Mouse (Mus musculus): ENCODE measurements around the gene Klf5. TPM values are rescaled to one million over a fixed set of nuclear protein-coding genes. Genes with fewer than 3 reads are reported as not detected.
A peak's percentile ranks its signal among the peaks of the same experiment; 100 is the strongest.

Gene Klf5
- polyA plus RNA-seq (2014; fragmentation: Nextera tagmentation; extraction: Ambion mirVana): 97.2 and 109 TPM in 2 replicates

DNA sequence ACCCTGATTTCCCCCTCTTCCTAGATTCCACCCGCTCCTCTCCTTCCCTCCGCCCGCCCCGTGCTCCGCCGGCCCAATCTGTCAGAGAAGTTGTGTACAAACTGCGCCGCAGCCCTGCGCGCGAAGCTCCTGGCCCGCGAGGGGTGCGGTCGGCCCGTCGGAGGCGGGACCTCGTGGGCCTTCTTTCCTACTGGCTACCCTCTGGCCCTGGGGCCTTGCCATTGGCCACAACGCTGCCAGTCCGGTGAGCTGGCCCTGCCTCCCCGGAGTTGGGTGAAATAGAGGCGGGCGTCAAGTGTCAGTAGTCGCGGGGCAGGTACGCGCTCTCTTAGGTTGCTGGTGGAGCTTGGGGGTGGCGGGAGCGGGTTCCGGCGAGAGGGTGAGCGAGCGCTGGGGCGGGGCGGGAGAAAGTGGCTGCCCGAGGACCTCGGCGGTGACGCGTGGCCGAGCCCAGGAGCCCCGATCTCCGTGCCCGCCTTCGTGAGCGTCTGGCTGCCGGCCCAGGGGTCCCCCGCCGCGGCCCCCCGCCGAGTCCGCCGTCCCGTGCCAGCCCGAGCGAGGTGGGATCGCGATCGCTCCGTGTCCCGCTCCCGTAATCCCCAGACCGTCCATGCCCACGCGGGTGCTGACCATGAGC lies at the start of gene Klf5:
Klf5 (plus strand) TSS at position 307 of the 637 bp plus-strand sequence.
- peak within 1 kb of the TSS; percentile 70 for H3K27ac ChIP-seq (ENCODE audit: low read length)
- no peaks in the 10 kb centered on the region for H3K36me3 ChIP-seq (ENCODE audit: control insufficient read depth, insufficient read depth, low read length)
- ATAC-seq (ENCODE audit: insufficient number of reproducible peaks, insufficient read depth, low FRiP score, low read depth): peak; percentile 97
- H3K9ac ChIP-seq (replicated peaks; ENCODE audit: low read depth, low read length): peak within 1 kb of the TSS; percentile 79
- under 1% methylated on average over 53 of the region's 67 CpGs for WGBS
- H3K4me2 ChIP-seq (replicated peaks; ENCODE audit: low read depth, low read length): peak within 1 kb of the TSS; percentile 75
- H3K27me3 ChIP-seq (ENCODE audit: control insufficient read depth, insufficient read depth, low read length): no peaks in the 10 kb centered on the region
- peak within 1 kb of the TSS; percentile 78 for H3K4me3 ChIP-seq (ENCODE audit: low read depth, low read length)
- H3K4me1 ChIP-seq (ENCODE audit: control insufficient read depth, insufficient read depth, low read length): no peaks in the 10 kb centered on the region
- H3K9me3 ChIP-seq (ENCODE audit: control insufficient read depth, low read depth, low read length): no peaks in the 10 kb centered on the region

GRCm38 (mm10) chr14:99262026-99262425 lies 36.5 kb upstream of the Klf5 start:
- H3K4me2 ChIP-seq (replicated peaks; ENCODE audit: low read depth, low read length): no peak overlapping the region
- H3K36me3 ChIP-seq (ENCODE audit: control insufficient read depth, insufficient read depth, low read length): no peaks in the 10 kb centered on the region
- no peaks in the 10 kb centered on the region for H3K27me3 ChIP-seq (ENCODE audit: control insufficient read depth, insufficient read depth, low read length)
- no peak for ATAC-seq (ENCODE audit: insufficient number of reproducible peaks, insufficient read depth, low FRiP score, low read depth)
- 95% methylated on average over 12 of the region's 12 CpGs for WGBS
- H3K9ac ChIP-seq (replicated peaks; ENCODE audit: low read depth, low read length): no peak overlapping the region
- H3K4me3 ChIP-seq (ENCODE audit: low read depth, low read length): no peak overlapping the region
- H3K9me3 ChIP-seq (ENCODE audit: control insufficient read depth, low read depth, low read length): no peaks in the 10 kb centered on the region
- no peak overlapping the region for H3K27ac ChIP-seq (ENCODE audit: low read length)
- no peaks in the 10 kb centered on the region for H3K4me1 ChIP-seq (ENCODE audit: control insufficient read depth, insufficient read depth, low read length)

- Histone ChIP-seq H3K27ac (ENCODE audit: low read length) (no peak overlapping the region), H3K4me3 (ENCODE audit: low read depth, low read length) (no peak overlapping the region), H3K4me1 (ENCODE audit: control insufficient read depth, insufficient read depth, low read length) (no peaks in the 10 kb centered on the region), H3K9ac (replicated peaks; ENCODE audit: low read depth, low read length) (no peak overlapping the region), H3K9me3 (ENCODE audit: control insufficient read depth, low read depth, low read length) (no peaks in the 10 kb centered on the region), H3K4me2 (replicated peaks; ENCODE audit: low read depth, low read length) (no peak overlapping the region), H3K27me3 (ENCODE audit: control insufficient read depth, insufficient read depth, low read length) (no peaks in the 10 kb centered on the region), H3K36me3 (ENCODE audit: control insufficient read depth, insufficient read depth, low read length) (no peaks in the 10 kb centered on the region)
- no peak for ATAC-seq (ENCODE audit: insufficient number of reproducible peaks, insufficient read depth, low FRiP score, low read depth)
- WGBS: 87% methylated on average over 6 of the region's 6 CpGs
Observed at GRCm38 (mm10) chr14:99263816-99264215, 34.7 kb upstream of the Klf5 start.

GRCm38 (mm10) chr14:99265791-99266190 lies 32.7 kb upstream of the Klf5 start:
- no peaks in the 10 kb centered on the region for H3K36me3 ChIP-seq (ENCODE audit: control insufficient read depth, insufficient read depth, low read length)
- no peak overlapping the region for H3K4me3 ChIP-seq (ENCODE audit: low read depth, low read length)
- no peaks in the 10 kb centered on the region for H3K4me1 ChIP-seq (ENCODE audit: control insufficient read depth, insufficient read depth, low read length)
- H3K27ac ChIP-seq (ENCODE audit: low read length): no peak overlapping the region
- ATAC-seq (ENCODE audit: insufficient number of reproducible peaks, insufficient read depth, low FRiP score, low read depth): no peak
- H3K27me3 ChIP-seq (ENCODE audit: control insufficient read depth, insufficient read depth, low read length): no peaks in the 10 kb centered on the region
- H3K9ac ChIP-seq (replicated peaks; ENCODE audit: low read depth, low read length): no peak overlapping the region
- 89% methylated on average over 14 of the region's 14 CpGs for WGBS
- no peaks in the 10 kb centered on the region for H3K9me3 ChIP-seq (ENCODE audit: control insufficient read depth, low read depth, low read length)
- H3K4me2 ChIP-seq (replicated peaks; ENCODE audit: low read depth, low read length): no peak overlapping the region

DNA sequence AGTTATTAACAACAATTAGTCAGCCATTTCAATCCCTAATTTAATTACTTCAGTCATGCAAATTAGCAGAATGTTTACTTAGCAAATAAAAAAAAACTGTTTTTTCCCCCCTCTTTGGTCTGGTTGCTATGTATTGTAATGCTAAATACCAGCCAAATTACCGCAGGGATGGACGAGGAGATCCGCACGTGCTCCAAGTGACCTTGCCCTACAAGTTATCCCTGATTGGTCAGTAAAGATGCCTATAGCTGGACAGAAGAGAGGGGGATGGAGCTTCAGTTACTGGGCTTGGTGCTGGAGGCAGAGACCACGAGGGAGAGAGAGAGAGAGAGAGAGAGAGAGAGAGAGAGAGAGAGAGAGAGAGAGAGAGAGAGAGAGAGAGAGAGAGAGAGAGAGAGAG lies 31.7 kb upstream of the Klf5 start:
- H3K36me3 ChIP-seq (ENCODE audit: control insufficient read depth, insufficient read depth, low read length): no peaks in the 10 kb centered on the region
- 69% methylated on average over 5 of the region's 5 CpGs for WGBS
- no peak overlapping the region for H3K9ac ChIP-seq (replicated peaks; ENCODE audit: low read depth, low read length)
- H3K27ac ChIP-seq (ENCODE audit: low read length): no peak overlapping the region
- no peaks in the 10 kb centered on the region for H3K4me1 ChIP-seq (ENCODE audit: control insufficient read depth, insufficient read depth, low read length)
- no peak overlapping the region for H3K4me3 ChIP-seq (ENCODE audit: low read depth, low read length)
- no peaks in the 10 kb centered on the region for H3K9me3 ChIP-seq (ENCODE audit: control insufficient read depth, low read depth, low read length)
- ATAC-seq (ENCODE audit: insufficient number of reproducible peaks, insufficient read depth, low FRiP score, low read depth): no peak
- no peak overlapping the region for H3K4me2 ChIP-seq (replicated peaks; ENCODE audit: low read depth, low read length)
- H3K27me3 ChIP-seq (ENCODE audit: control insufficient read depth, insufficient read depth, low read length): no peaks in the 10 kb centered on the region

GRCm38 (mm10) chr14:99274056-99274455 lies 24.4 kb upstream of the Klf5 start:
- WGBS: 64% methylated on average over 2 of the region's 2 CpGs
- no peak overlapping the region for H3K27ac ChIP-seq (ENCODE audit: low read length)
- no peaks in the 10 kb centered on the region for H3K9me3 ChIP-seq (ENCODE audit: control insufficient read depth, low read depth, low read length)
- no peak overlapping the region for H3K4me3 ChIP-seq (ENCODE audit: low read depth, low read length)
- no peak overlapping the region for H3K9ac ChIP-seq (replicated peaks; ENCODE audit: low read depth, low read length)
- H3K4me1 ChIP-seq (ENCODE audit: control insufficient read depth, insufficient read depth, low read length): no peaks in the 10 kb centered on the region
- ATAC-seq (ENCODE audit: insufficient number of reproducible peaks, insufficient read depth, low FRiP score, low read depth): no peak
- no peaks in the 10 kb centered on the region for H3K36me3 ChIP-seq (ENCODE audit: control insufficient read depth, insufficient read depth, low read length)
- no peaks in the 10 kb centered on the region for H3K27me3 ChIP-seq (ENCODE audit: control insufficient read depth, insufficient read depth, low read length)
- H3K4me2 ChIP-seq (replicated peaks; ENCODE audit: low read depth, low read length): no peak overlapping the region

DNA sequence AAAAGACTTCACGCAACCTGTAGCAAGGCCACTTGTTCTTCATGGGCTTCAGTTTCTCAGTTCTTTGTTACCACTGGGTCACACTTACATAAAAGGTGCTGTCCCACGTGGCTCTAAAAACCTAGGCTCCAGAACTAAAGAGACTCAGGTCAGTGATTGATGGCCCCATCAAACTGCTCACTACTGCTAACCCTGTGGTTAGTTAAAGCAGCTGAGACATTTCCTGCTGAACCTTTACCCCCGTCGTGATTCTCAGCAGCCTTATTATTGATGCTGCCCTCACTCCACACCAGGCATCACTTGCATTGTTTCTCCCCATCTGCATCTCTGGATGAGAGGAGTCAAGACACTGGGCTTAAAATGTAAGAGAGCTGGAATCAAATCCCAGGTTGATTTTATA lies 22.7 kb upstream of the Klf5 start:
- no peak overlapping the region for H3K4me2 ChIP-seq (replicated peaks; ENCODE audit: low read depth, low read length)
- 21% methylated on average over 4 of the region's 4 CpGs for WGBS
- no peaks in the 10 kb centered on the region for H3K27me3 ChIP-seq (ENCODE audit: control insufficient read depth, insufficient read depth, low read length)
- no peak overlapping the region for H3K27ac ChIP-seq (ENCODE audit: low read length)
- no peak for ATAC-seq (ENCODE audit: insufficient number of reproducible peaks, insufficient read depth, low FRiP score, low read depth)
- no peaks in the 10 kb centered on the region for H3K36me3 ChIP-seq (ENCODE audit: control insufficient read depth, insufficient read depth, low read length)
- no peaks in the 10 kb centered on the region for H3K9me3 ChIP-seq (ENCODE audit: control insufficient read depth, low read depth, low read length)
- no peak overlapping the region for H3K4me3 ChIP-seq (ENCODE audit: low read depth, low read length)
- no peak overlapping the region for H3K9ac ChIP-seq (replicated peaks; ENCODE audit: low read depth, low read length)
- H3K4me1 ChIP-seq (ENCODE audit: control insufficient read depth, insufficient read depth, low read length): no peaks in the 10 kb centered on the region

GRCm38 (mm10) chr14:99278312-99278711 lies 20.2 kb upstream of the Klf5 start:
- H3K36me3 ChIP-seq (ENCODE audit: control insufficient read depth, insufficient read depth, low read length): no peaks in the 10 kb centered on the region
- 42% methylated on average over 9 of the region's 9 CpGs for WGBS
- no peak overlapping the region for H3K4me3 ChIP-seq (ENCODE audit: low read depth, low read length)

More at GRCm38 (mm10) chr14:99278312-99278711, 20.2 kb upstream of the Klf5 start:
- Histone ChIP-seq H3K27me3 (ENCODE audit: control insufficient read depth, insufficient read depth, low read length) (no peaks in the 10 kb centered on the region), H3K27ac (ENCODE audit: low read length) (no peak overlapping the region), H3K4me2 (replicated peaks; ENCODE audit: low read depth, low read length) (no peak overlapping the region), H3K9ac (replicated peaks; ENCODE audit: low read depth, low read length) (no peak overlapping the region), H3K9me3 (ENCODE audit: control insufficient read depth, low read depth, low read length) (no peaks in the 10 kb centered on the region), H3K4me1 (ENCODE audit: control insufficient read depth, insufficient read depth, low read length) (no peaks in the 10 kb centered on the region)
- ATAC-seq (ENCODE audit: insufficient number of reproducible peaks, insufficient read depth, low FRiP score, low read depth): no peak

Data from stomach, embryonic 14.5 days (tissue).